Mouse (Mus musculus) G1E (cell line): ENCODE results near the gene Gm42674. TPM values are rescaled to one million over a fixed set of nuclear protein-coding genes. Genes with fewer than 3 reads are reported as not detected.

Experiments used
- ATAC-seq: 2 replicates; pipeline ENCODE4 v1.8.0; 2016; ENCODE audit warnings: mild to moderate bottlenecking; ENCODE audit not compliant: insufficient number of reproducible peaks, poor library complexity, low FRiP score, severe bottlenecking; ENCODE audit errors: extremely low read depth
- DNase-seq: peaks from one replicate; pipeline ENCODE4 v3.0.0; 2012; ENCODE audit warnings: low spot score
- H3K27me3 ChIP-seq: 2 replicates; pipeline ENCODE4 v1.6.1; 2012; ENCODE audit warnings: mild to moderate bottlenecking, low read length, inconsistent platforms; ENCODE audit not compliant: insufficient read depth
- H3K36me3 ChIP-seq: replicated peaks from 2 replicates; pipeline ENCODE3; 2012; ENCODE audit warnings: mild to moderate bottlenecking, inconsistent platforms
- H3K4me1 ChIP-seq: 2 replicates; pipeline ENCODE4 v1.6.1; 2012; ENCODE audit warnings: low read depth, low read length, inconsistent platforms, mixed read lengths; ENCODE audit not compliant: insufficient read depth
- H3K4me3 ChIP-seq: 2 replicates; pipeline ENCODE4 v1.5.1; 2012; ENCODE audit warnings: low read depth, mild to moderate bottlenecking, inconsistent platforms, low read length, moderate library complexity, mixed read lengths
- H3K9me3 ChIP-seq: replicated peaks from 2 replicates; pipeline ENCODE4 v1.6.1; 2012; ENCODE audit warnings: inconsistent platforms
- CTCF ChIP-seq: IDR thresholded peaks from 2 replicates; pipeline ENCODE4 v1.5.1; 2012; ENCODE audit warnings: low read depth, low read length, inconsistent platforms, mixed read lengths
- GATA1 ChIP-seq: IDR thresholded peaks from 2 replicates; pipeline ENCODE4 v1.6.1; 2012; ENCODE audit warnings: borderline replicate concordance, low read length, inconsistent platforms, mixed read lengths
- GATA2 ChIP-seq: IDR thresholded peaks from 2 replicates; pipeline ENCODE4 v1.6.1; 2012; ENCODE audit warnings: low read depth, low read length, inconsistent platforms, borderline replicate concordance
- POLR2AphosphoS5 ChIP-seq: IDR thresholded peaks from 2 replicates; pipeline ENCODE4 v1.6.1; 2012; ENCODE audit warnings: low read depth, low read length, inconsistent platforms; ENCODE audit not compliant: insufficient replicate concordance
- TAL1 ChIP-seq: conservative IDR thresholded peaks from 2 replicates; pipeline ENCODE4 v1.6.1; 2012; ENCODE audit warnings: low read depth, low read length, inconsistent platforms, mixed read lengths
- polyA plus RNA-seq: library from polyadenylated mRNA; stranded (reverse); fragments of >175 nt; gene quantifications from 2 replicates; pipeline ENCODE4 v1.2.3, GENCODE M21; 2012
- total RNA-seq, 2 experiments: library from RNA; stranded (forward) in 1 of 2; stranded (reverse) in 1 of 2; fragments of 200-1000 nt in 1 of 2; fragments of >200 nt in 1 of 2; fragmentation: Nextera tagmentation in 1 of 2; gene quantifications; 2 replicates each; pipeline ENCODE4 v1.2.3; 2014 to 2017

Gm42674 gene
- total and polyA plus RNA-seq, 3 experiments: not detected

GRCm38 (mm10) chr3:90625496-90625895 is 23.8 kb downstream of the Gm42674 start:
- H3K36me3 ChIP-seq: no peaks in the 10 kb centered on the region
- no peaks in the 10 kb centered on the region for H3K4me1 ChIP-seq
- no peaks in the 10 kb centered on the region for H3K9me3 ChIP-seq
- no peak overlapping the region for H3K4me3 ChIP-seq
- ATAC-seq (no peak), DNase-seq (no peak)
- TF ChIP-seq CTCF: no peak
- TF ChIP-seq GATA1: no peak
- TF ChIP-seq GATA2: no peak
- peaks cover 3% of the 10 kb centered on the region; the same call in 1 of the 2 replicates for H3K27me3 ChIP-seq

GRCm38 (mm10) chr3:90626266-90627021 is 24.7 kb downstream of the Gm42674 start:
- TF ChIP-seq TAL1: no peak
- TF ChIP-seq POLR2AphosphoS5: no peak
- TF ChIP-seq GATA2: no peak
- TF ChIP-seq GATA1: no peak
- no peak for TF ChIP-seq CTCF
- no peak for DNase-seq
- Histone ChIP-seq H3K9me3 (no peaks in the 10 kb centered on the region), H3K4me3 (no peak overlapping the region), H3K4me1 (no peaks in the 10 kb centered on the region), H3K36me3 (no peaks in the 10 kb centered on the region), H3K27me3 (peaks cover 3% of the 10 kb centered on the region; the same call in 1 of the 2 replicates)
- ATAC-seq: no peak

- TF ChIP-seq CTCF (no peak), TAL1 (no peak), GATA1 (no peak), GATA2 (no peak), POLR2AphosphoS5 (no peak)
- H3K27me3 ChIP-seq: peaks cover 3% of the 10 kb centered on the region; the same call in 1 of the 2 replicates
- no peaks in the 10 kb centered on the region for H3K4me1 ChIP-seq
- H3K36me3 ChIP-seq: no peaks in the 10 kb centered on the region
- H3K4me3 ChIP-seq: no peak overlapping the region
- ATAC-seq (no peak), DNase-seq (no peak)
- no peaks in the 10 kb centered on the region for H3K9me3 ChIP-seq
Measured at GRCm38 (mm10) chr3:90627366-90627765, 25.7 kb downstream of the Gm42674 start.

- Histone ChIP-seq H3K27me3 (peaks cover 3% of the 10 kb centered on the region; the same call in 1 of the 2 replicates), H3K4me1 (no peaks in the 10 kb centered on the region), H3K36me3 (no peaks in the 10 kb centered on the region), H3K9me3 (no peaks in the 10 kb centered on the region), H3K4me3 (no peak overlapping the region)
- DNase-seq (no peak), ATAC-seq (no peak)
- TF ChIP-seq GATA1: no peak
- no peak for TF ChIP-seq CTCF
- TF ChIP-seq POLR2AphosphoS5: no peak
- TF ChIP-seq TAL1: no peak
- no peak for TF ChIP-seq GATA2
Measured at GRCm38 (mm10) chr3:90627807-90628206, 26.1 kb downstream of the Gm42674 start.

- Histone ChIP-seq H3K4me3 (no peak overlapping the region), H3K9me3 (no peaks in the 10 kb centered on the region), H3K36me3 (no peaks in the 10 kb centered on the region), H3K27me3 (peaks cover 3% of the 10 kb centered on the region; the same call in 1 of the 2 replicates), H3K4me1 (no peaks in the 10 kb centered on the region)
- no peak for DNase-seq
- no peak for ATAC-seq
- TF ChIP-seq TAL1 (no peak), GATA2 (no peak), GATA1 (no peak), POLR2AphosphoS5 (no peak), CTCF (no peak)
Measured at GRCm38 (mm10) chr3:90629298-90629697, 27.6 kb downstream of the Gm42674 start.

GRCm38 (mm10) chr3:90631984-90632383 is 30.3 kb downstream of the Gm42674 start:
- TF ChIP-seq GATA2: no peak
- TF ChIP-seq POLR2AphosphoS5: no peak
- no peak for TF ChIP-seq TAL1
- TF ChIP-seq GATA1: no peak
- no peak for TF ChIP-seq CTCF
- H3K9me3 ChIP-seq: no peaks in the 10 kb centered on the region
- H3K4me1 ChIP-seq: no peaks in the 10 kb centered on the region
- 0 out of 2 replicates have a peak, but pooled peaks cover 5% of the 10 kb centered on the region for H3K27me3 ChIP-seq
- H3K36me3 ChIP-seq: no peaks in the 10 kb centered on the region
- no peak overlapping the region for H3K4me3 ChIP-seq
- ATAC-seq (no peak), DNase-seq (no peak)
